Mouse (Mus musculus) cerebellum, adult 2 months (tissue): ENCODE measurements around the gene Trem3. TPM values are rescaled to one million over a fixed set of nuclear protein-coding genes. Genes with fewer than 3 reads are reported as not detected.

ENCODE experiments used
- DNase-seq, 2 experiments: peaks; one replicate each; pipeline ENCODE4 v3.0.0; 2021
- H3K27ac ChIP-seq: fragments of 200-500 bp; 2 replicates; pipeline ENCODE4 v1.5.1; 2012; ENCODE audit warnings: low read length, control low read depth, inconsistent platforms; ENCODE audit not compliant: insufficient read depth
- H3K27me3 ChIP-seq: fragments of 200-500 bp; 2 replicates; pipeline ENCODE4 v1.6.1; 2012; ENCODE audit warnings: inconsistent platforms, mild to moderate bottlenecking, low read length, moderate library complexity; ENCODE audit not compliant: control insufficient read depth, insufficient read depth
- H3K4me1 ChIP-seq: fragments of 200-500 bp; 2 replicates; pipeline ENCODE4 v1.6.1; 2011; ENCODE audit warnings: low read length; ENCODE audit not compliant: control insufficient read depth, insufficient read depth
- H3K4me3 ChIP-seq: fragments of 200-500 bp; replicated peaks from 2 replicates; pipeline ENCODE3; 2011; ENCODE audit warnings: mild to moderate bottlenecking, low read depth, low read length, control low read depth; ENCODE audit not compliant: insufficient read depth
- CTCF ChIP-seq: fragments of 200-500 bp; IDR thresholded peaks from 2 replicates; pipeline ENCODE4 v1.5.1; 2011; ENCODE audit warnings: low read depth, mild to moderate bottlenecking, control low read depth, low read length, moderate library complexity, borderline replicate concordance; ENCODE audit not compliant: insufficient read depth
- POLR2A ChIP-seq: fragments of 200-500 bp; IDR thresholded peaks from 2 replicates; pipeline ENCODE4 v1.6.1; 2011; ENCODE audit warnings: low read length, control low read depth, borderline replicate concordance; ENCODE audit not compliant: insufficient read depth
- WGBS: fragments of 180-500 bp; shearing (Covaris S2); methylation state at CpG from one replicate; pipeline ENCODE4 v1.1.7; 2018; 5-methylcytosine and 5-hydroxymethylcytosine counted together
- polyA plus RNA-seq: library from polyadenylated mRNA; depleted of rRNA; stranded (reverse); fragments of >200 nt; gene quantifications from 2 replicates; pipeline ENCODE4 v1.2.3, GENCODE M21; 2012; rRNA removed

The Trem3 gene
- not detected in 2 replicates for polyA plus RNA-seq

DNA sequence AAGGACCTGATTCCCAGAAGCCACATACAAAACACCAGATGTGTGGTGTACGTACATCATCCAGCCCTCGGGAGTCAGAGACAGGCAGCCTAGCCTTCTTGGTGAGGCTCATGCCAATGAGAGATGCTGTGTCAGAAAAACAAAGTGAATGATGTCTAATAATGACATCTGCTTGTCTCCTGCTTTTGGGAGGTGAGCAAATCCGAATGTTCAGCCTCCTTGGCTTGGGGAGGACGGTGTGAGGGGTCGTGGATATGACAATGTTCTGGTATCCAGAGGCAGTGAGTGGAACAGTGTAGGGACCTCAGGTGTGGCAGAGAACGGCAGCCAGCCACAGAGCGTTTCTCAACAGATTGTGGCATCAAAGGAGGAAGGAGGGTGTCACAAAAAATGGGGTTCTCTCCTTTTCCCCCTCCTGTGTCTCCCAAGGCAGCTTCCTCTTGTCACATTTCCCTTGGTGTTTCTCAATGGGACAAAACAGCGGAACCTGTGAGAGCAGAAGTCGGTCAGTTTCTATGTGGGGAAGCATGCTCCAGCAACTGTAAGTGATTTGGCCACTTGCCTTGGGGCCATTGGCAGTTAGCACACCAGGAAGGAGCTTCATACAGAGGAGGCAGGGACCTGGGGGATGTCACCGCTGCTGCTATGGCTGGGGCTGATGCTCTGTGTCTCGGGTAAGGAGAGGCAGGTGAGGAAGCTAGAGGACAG is at the start of gene Trem3:
TSS of gene Trem3 (plus strand) at position 557 of the 708 bp plus-strand sequence.
- no peak for DNase-seq
- H3K27me3 ChIP-seq: no peaks in the 10 kb centered on the region
- WGBS: 74% methylated on average over 11 of the region's 11 CpGs
- no peaks in the 10 kb centered on the region for H3K4me1 ChIP-seq
- TF ChIP-seq POLR2A (no peak), CTCF (no peak)
- H3K4me3 ChIP-seq: no peak within 1 kb of the TSS
- H3K27ac ChIP-seq: no peak within 1 kb of the TSS

DNA sequence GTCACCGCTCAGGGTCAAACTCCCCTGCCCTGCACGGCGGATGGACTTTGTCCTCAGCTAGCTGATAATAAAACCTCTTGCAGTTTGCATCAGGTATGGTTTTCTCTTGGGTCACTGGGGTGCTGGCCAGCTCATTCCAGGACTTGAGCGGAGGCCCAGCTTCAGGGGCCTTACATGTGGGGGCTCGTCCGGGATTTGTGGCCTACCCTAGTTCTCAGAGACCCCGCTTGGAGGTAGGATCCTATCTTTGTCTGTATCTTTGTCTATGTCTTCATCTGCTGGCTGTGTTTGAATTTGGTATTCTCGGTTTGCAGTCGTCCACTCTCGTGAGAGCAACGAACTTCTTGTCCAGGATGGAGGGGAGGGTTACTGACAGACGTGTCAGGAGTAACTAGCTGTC is 44.5 kb upstream of the Trem3 start:
- TF ChIP-seq CTCF: no peak
- TF ChIP-seq POLR2A: no peak
- no peak overlapping the region for H3K4me3 ChIP-seq
- H3K27me3 ChIP-seq: no peaks in the 10 kb centered on the region
- no peak for DNase-seq
- WGBS: 91% methylated on average over 12 of the region's 12 CpGs
- H3K4me1 ChIP-seq: no peaks in the 10 kb centered on the region
- no peak overlapping the region for H3K27ac ChIP-seq

DNA sequence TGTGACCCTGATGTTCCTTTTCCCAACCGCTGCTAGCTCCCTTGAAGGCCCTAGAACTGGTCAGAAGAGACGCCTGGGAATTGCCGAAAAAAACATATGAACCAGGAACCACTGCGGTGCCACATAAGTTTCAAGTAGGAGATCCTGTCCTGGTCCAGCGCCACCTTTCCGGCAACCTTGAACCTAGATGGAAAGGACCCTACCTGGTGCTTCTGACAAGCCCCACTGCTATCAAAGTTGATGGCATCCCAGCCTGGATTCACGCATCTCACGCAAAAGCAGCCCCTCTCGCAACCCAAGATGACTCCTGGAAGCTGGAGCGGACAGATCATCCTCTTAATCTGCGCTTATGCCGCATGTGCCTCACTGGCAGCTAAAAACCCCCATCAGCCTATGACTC is 35.0 kb upstream of the Trem3 start:
- no peak for TF ChIP-seq POLR2A
- TF ChIP-seq CTCF: no peak

DNA sequence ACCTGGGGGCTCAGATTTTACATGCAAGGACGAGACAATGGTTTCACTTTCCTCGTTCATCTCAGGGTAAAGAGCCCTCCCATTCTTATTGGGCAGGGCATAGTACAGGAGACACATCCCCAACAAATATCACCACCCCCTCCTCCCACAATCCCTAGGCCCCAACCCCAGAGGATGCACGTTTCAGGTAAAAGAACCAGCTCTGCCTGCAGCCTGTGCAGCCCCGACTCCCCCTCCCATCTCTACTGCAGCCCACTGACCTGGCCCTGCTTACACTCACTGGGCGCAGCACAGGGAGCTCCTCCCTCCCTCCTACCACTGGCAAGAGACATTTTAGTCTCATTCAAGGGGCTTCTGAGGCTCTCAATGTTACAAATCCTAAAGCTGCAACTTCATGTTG is 34.1 kb upstream of the Trem3 start:
- Histone ChIP-seq H3K4me3 (no peak overlapping the region), H3K4me1 (no peaks in the 10 kb centered on the region), H3K27me3 (no peaks in the 10 kb centered on the region), H3K27ac (no peak overlapping the region)
- DNase-seq: no peak
- no peak for TF ChIP-seq POLR2A
- TF ChIP-seq CTCF: no peak
- 79% methylated on average over 5 of the region's 5 CpGs for WGBS

More for the DNA sequence above, 35.0 kb upstream of the Trem3 start:
- Histone ChIP-seq H3K27ac (no peak overlapping the region), H3K27me3 (no peaks in the 10 kb centered on the region), H3K4me3 (no peak overlapping the region), H3K4me1 (no peaks in the 10 kb centered on the region)
- DNase-seq: no peak
- WGBS: 94% methylated on average over 12 of the region's 12 CpGs

DNA sequence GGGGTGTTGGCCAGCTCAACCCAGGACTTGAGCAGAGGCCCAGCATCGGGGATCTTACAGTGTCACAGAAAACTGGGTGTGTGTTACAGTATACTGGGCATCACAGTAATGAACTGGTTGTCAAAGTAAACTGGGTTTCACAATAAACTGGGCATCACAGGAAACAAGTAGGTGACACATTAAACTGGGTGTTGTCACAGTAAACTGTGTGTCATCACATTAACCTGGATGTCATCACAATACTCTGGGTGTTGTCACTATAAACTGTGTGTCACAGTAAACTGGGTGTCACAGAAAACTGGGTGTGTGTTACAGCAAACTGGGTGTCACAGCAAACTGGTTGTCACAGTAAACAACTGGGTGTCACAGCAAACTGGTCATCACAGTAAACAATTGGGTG is 32.1 kb upstream of the Trem3 start:
- Histone ChIP-seq H3K27me3 (no peaks in the 10 kb centered on the region), H3K4me3 (no peak overlapping the region), H3K27ac (no peak overlapping the region), H3K4me1 (no peaks in the 10 kb centered on the region)
- TF ChIP-seq CTCF (no peak), POLR2A (no peak)
- no peak for DNase-seq
- WGBS: 88% methylated on average over 1 of the region's 1 CpGs

DNA sequence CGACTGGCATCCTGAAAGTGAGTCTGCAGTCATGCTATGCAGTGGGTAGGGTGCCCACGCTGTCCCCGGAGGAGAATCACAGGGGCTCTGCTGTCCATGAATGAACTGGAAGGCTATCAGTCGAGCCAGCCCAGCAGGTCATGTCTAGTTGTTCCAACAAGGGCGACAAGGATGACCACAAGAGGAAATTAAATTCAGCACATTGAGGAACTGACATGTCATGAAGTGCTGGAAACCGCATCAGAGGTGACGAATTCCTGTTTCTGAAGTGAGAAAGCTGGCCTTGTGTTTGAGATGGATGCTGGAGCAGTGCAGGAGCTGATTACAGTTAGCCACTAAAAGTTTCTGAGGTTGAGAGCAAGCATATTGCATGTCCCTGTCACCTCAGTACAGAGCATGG is 16.9 kb upstream of the Trem3 start:
- WGBS: 79% methylated on average over 7 of the region's 7 CpGs
- H3K27ac ChIP-seq: no peak overlapping the region
- no peaks in the 10 kb centered on the region for H3K4me1 ChIP-seq
- H3K4me3 ChIP-seq: no peak overlapping the region
- no peak for DNase-seq
- TF ChIP-seq POLR2A: no peak
- no peak for TF ChIP-seq CTCF
- no peaks in the 10 kb centered on the region for H3K27me3 ChIP-seq

DNA sequence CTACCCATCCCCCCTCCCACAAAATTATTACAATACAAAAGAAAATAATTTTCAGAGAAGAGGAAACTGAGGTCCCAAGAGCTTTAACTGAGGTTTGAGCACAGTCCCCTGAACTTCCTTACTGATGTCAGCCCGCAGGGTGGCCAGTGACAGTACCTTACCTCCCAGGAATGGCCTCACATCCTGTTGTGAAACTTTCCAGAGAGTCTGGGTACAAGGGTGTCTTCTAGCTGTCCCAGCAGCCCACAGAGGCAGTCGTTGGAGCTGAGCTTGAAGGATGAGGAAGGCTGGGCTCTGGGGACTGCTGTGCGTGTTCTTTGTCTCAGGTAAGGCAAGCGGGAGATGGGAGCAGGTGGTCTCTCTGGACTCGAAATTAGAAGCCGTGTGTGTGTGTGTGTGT is 15.1 kb upstream of the Trem3 start, which contains the start of gene Trem1:
TSS of gene Trem1 (plus strand) at position 251 of the 400 bp plus-strand sequence.
- no peak within 1 kb of the TSS for H3K4me3 ChIP-seq
- no peaks in the 10 kb centered on the region for H3K4me1 ChIP-seq
- no peak for DNase-seq
- no peaks in the 10 kb centered on the region for H3K27me3 ChIP-seq
- H3K27ac ChIP-seq: no peak within 1 kb of the TSS
- WGBS: 77% methylated on average over 6 of the region's 6 CpGs
- TF ChIP-seq POLR2A (no peak), CTCF (no peak)

DNA sequence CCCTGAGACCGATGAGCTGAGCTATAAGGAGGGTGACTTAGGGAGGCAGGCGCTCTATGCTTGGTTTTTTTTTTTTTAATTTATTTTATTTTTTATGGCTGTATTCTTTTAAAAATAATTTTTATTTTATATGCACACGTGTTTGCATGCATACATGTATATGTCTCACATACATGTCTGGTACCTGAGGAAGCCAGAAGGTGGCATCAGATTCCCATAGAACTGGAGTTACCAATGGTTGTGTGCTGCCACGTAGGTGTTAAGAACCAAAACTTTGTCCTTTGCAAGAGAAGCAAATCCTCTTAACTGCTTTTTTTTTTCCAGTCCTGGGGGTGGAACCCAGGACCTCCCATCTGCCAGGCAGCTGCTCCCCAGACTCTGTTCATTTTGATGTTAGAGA is 13.8 kb upstream of the Trem3 start:
- H3K27me3 ChIP-seq: no peaks in the 10 kb centered on the region
- 88% methylated on average over 4 of the region's 4 CpGs for WGBS
- no peaks in the 10 kb centered on the region for H3K4me1 ChIP-seq
- no peak overlapping the region for H3K4me3 ChIP-seq
- no peak for TF ChIP-seq POLR2A
- TF ChIP-seq CTCF: no peak
- DNase-seq: no peak
- H3K27ac ChIP-seq: no peak overlapping the region

DNA sequence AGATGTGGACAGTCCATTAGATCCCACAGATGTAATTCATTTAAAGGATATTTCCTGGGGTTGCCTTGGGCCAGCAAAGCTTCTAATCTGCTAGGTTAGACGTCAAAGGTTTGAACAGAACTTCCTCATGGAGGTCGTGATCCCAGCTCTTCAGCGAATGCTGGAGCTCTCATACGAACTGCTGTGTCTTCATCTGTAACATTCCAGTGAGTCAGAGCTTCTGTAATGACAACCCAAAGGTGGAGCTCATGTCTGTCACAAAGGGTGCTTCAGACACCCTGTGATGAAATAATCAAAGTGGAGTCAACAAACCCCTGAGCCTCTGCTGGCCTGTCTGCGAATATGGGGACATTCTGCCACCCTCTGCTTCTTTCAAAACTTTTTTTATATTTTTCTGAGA is 13.0 kb upstream of the Trem3 start:
- TF ChIP-seq POLR2A: no peak
- no peak for TF ChIP-seq CTCF
- Histone ChIP-seq H3K27ac (no peak overlapping the region), H3K4me1 (no peaks in the 10 kb centered on the region), H3K4me3 (no peak overlapping the region), H3K27me3 (no peaks in the 10 kb centered on the region)
- no peak for DNase-seq
- WGBS: 77% methylated on average over 5 of the region's 5 CpGs
